Mouse (Mus musculus): ENCODE results near the gene Zfp980. TPM values are rescaled to one million over a fixed set of nuclear protein-coding genes. Genes with fewer than 3 reads are reported as not detected.
"Not testable (repeated sequence)": the region's sequence is repeated elsewhere in the genome, so short reads cannot be mapped to it uniquely, and the experiment has no call there.

Zfp980 gene
- not detected in 2 replicates for polyA plus RNA-seq (2015; fragmentation: Nextera tagmentation; extraction: Ambion mirVana)

- not testable (repeated sequence) for H3K4me1 ChIP-seq; H3K27me3 ChIP-seq (replicated peaks); H3K27ac ChIP-seq; H3K4me3 ChIP-seq; H3K36me3 ChIP-seq (replicated peaks); H3K4me2 ChIP-seq; H3K9me3 ChIP-seq; H3K9ac ChIP-seq; ATAC-seq (replicated peaks)
- WGBS: 82% methylated on average over 3 of the region's 3 CpGs
Measured at GRCm38 (mm10) chr4:145670385-145670784, at the start of gene Zfp980. Gene Zfp980, plus strand, starts transcription at chr4:145670685.

- H3K9me3 ChIP-seq; H3K9ac ChIP-seq; H3K27me3 ChIP-seq (replicated peaks); H3K4me2 ChIP-seq; H3K27ac ChIP-seq; H3K4me1 ChIP-seq; H3K36me3 ChIP-seq (replicated peaks); ATAC-seq (replicated peaks); H3K4me3 ChIP-seq: not testable (repeated sequence)
- WGBS: 28% methylated on average over 82 of the region's 83 CpGs
Measured at GRCm38 (mm10) chr4:145640416-145641185, 29.9 kb upstream of the Zfp980 start.

GRCm38 (mm10) chr4:145674286-145674780 is 3.8 kb downstream of the Zfp980 start:
- H3K9ac ChIP-seq; H3K27ac ChIP-seq; H3K9me3 ChIP-seq; H3K4me2 ChIP-seq; H3K4me1 ChIP-seq; H3K27me3 ChIP-seq (replicated peaks); ATAC-seq (replicated peaks); H3K36me3 ChIP-seq (replicated peaks); H3K4me3 ChIP-seq: not testable (repeated sequence)
- WGBS: 74% methylated on average over 2 of the region's 2 CpGs

GRCm38 (mm10) chr4:145680217-145680616 is 9.7 kb downstream of the Zfp980 start:
- H3K9me3 ChIP-seq: peaks cover 16% of the 10 kb centered on the region
- ATAC-seq (replicated peaks); H3K9ac ChIP-seq; H3K27ac ChIP-seq; H3K4me2 ChIP-seq; H3K4me3 ChIP-seq; H3K27me3 ChIP-seq (replicated peaks); H3K36me3 ChIP-seq (replicated peaks); H3K4me1 ChIP-seq: not testable (repeated sequence)
- WGBS: 75% methylated on average over 3 of the region's 3 CpGs

- peaks cover 16% of the 10 kb centered on the region for H3K9me3 ChIP-seq
- 34% methylated on average over 1 of the region's 1 CpGs for WGBS
- not testable (repeated sequence) for H3K27me3 ChIP-seq (replicated peaks); H3K9ac ChIP-seq; H3K4me3 ChIP-seq; ATAC-seq (replicated peaks); H3K27ac ChIP-seq; H3K4me1 ChIP-seq; H3K36me3 ChIP-seq (replicated peaks); H3K4me2 ChIP-seq
Measured at GRCm38 (mm10) chr4:145680672-145681387, 10.3 kb downstream of the Zfp980 start.

- WGBS: 83% methylated on average over 10 of the region's 11 CpGs
- H3K4me3 ChIP-seq; H3K27me3 ChIP-seq (replicated peaks); H3K27ac ChIP-seq; ATAC-seq (replicated peaks); H3K4me1 ChIP-seq; H3K9ac ChIP-seq; H3K4me2 ChIP-seq; H3K36me3 ChIP-seq (replicated peaks): not testable (repeated sequence)
- peaks cover 16% of the 10 kb centered on the region for H3K9me3 ChIP-seq
Measured at GRCm38 (mm10) chr4:145682021-145682420, 11.5 kb downstream of the Zfp980 start.

- H3K9me3 ChIP-seq: peaks cover 16% of the 10 kb centered on the region
- ATAC-seq (replicated peaks); H3K9ac ChIP-seq; H3K4me3 ChIP-seq; H3K36me3 ChIP-seq (replicated peaks); H3K4me2 ChIP-seq; H3K27me3 ChIP-seq (replicated peaks); H3K4me1 ChIP-seq; H3K27ac ChIP-seq: not testable (repeated sequence)
- 83% methylated on average over 3 of the region's 3 CpGs for WGBS
Measured at GRCm38 (mm10) chr4:145683024-145683766, 12.7 kb downstream of the Zfp980 start.

GRCm38 (mm10) chr4:145686061-145686460 is 15.6 kb downstream of the Zfp980 start:
- H3K9ac ChIP-seq; H3K4me2 ChIP-seq; ATAC-seq (replicated peaks); H3K27me3 ChIP-seq (replicated peaks); H3K9me3 ChIP-seq; H3K27ac ChIP-seq; H3K36me3 ChIP-seq (replicated peaks); H3K4me1 ChIP-seq; H3K4me3 ChIP-seq: not testable (repeated sequence)
- 64% methylated on average over 2 of the region's 2 CpGs for WGBS

- peak; percentile 86 for ATAC-seq (replicated peaks)
- Histone ChIP-seq H3K4me2 (peak overlapping the region; percentile 39), H3K4me3 (peak overlapping the region; percentile 34)
- WGBS: 2% methylated on average over 53 of the region's 83 CpGs
- H3K27me3 ChIP-seq (replicated peaks); H3K4me1 ChIP-seq; H3K36me3 ChIP-seq (replicated peaks); H3K9ac ChIP-seq; H3K9me3 ChIP-seq; H3K27ac ChIP-seq: not testable (repeated sequence)
Measured at GRCm38 (mm10) chr4:145744935-145745644, 74.6 kb downstream of the Zfp980 start.

- not testable (repeated sequence) for H3K4me1 ChIP-seq; H3K9ac ChIP-seq; H3K27ac ChIP-seq; H3K27me3 ChIP-seq (replicated peaks); H3K4me3 ChIP-seq; H3K36me3 ChIP-seq (replicated peaks); H3K4me2 ChIP-seq; H3K9me3 ChIP-seq
- no CpG with 5 or more reads among the region's 30 CpGs for WGBS
- ATAC-seq (replicated peaks): peak; percentile 54
Measured at GRCm38 (mm10) chr4:145745645-145745991, 75.1 kb downstream of the Zfp980 start.

Measured in midbrain, embryonic 15.5 days (tissue).